Mouse (Mus musculus) layer of hippocampus, adult 18-20 months (tissue): ENCODE results near the gene Epha8. TPM values are rescaled to one million over a fixed set of nuclear protein-coding genes. Genes with fewer than 3 reads are reported as not detected.

Source experiments
- DNase-seq, 2 experiments: peaks; one replicate each; pipeline ENCODE4 v3.0.0; 2022; ENCODE audit warnings: low spot score in 2 of 2
- total RNA-seq, 2 experiments: library from RNA; stranded (reverse); gene quantifications; 2 replicates each; pipeline ENCODE4 v1.2.3; 2021

Gene Epha8
- total RNA-seq, 2 experiments from 2014 or later: 1.2 to 1.9 TPM

- DNase-seq: no peak
Observed at GRCm38 (mm10) chr4:136960068-136960467, 3.5 kb upstream of the Epha8 start.

GRCm38 (mm10) chr4:136954562-136954961, 2.1 kb downstream of the Epha8 start:
- no peak for DNase-seq

GRCm38 (mm10) chr4:136949266-136949989, 7.2 kb downstream of the Epha8 start:
- DNase-seq: no peak

- DNase-seq: no peak
Observed at GRCm38 (mm10) chr4:136945397-136945796, 11.2 kb downstream of the Epha8 start.

GRCm38 (mm10) chr4:136944558-136945350, 11.9 kb downstream of the Epha8 start:
- no peak for DNase-seq

- DNase-seq: no peak
Observed at GRCm38 (mm10) chr4:136943175-136943574, 13.4 kb downstream of the Epha8 start.

- DNase-seq: no peak
Observed at GRCm38 (mm10) chr4:136942761-136943160, 13.9 kb downstream of the Epha8 start.

- DNase-seq: no peak
Observed at GRCm38 (mm10) chr4:136937935-136938334, 18.7 kb downstream of the Epha8 start.

GRCm38 (mm10) chr4:136937344-136937743, 19.3 kb downstream of the Epha8 start:
- DNase-seq: no peak

- DNase-seq: no peak
Observed at GRCm38 (mm10) chr4:136934746-136935613, 21.6 kb downstream of the Epha8 start.

- DNase-seq: no peak
Observed at GRCm38 (mm10) chr4:136930474-136930873, 26.1 kb downstream of the Epha8 start.

- DNase-seq: peak in 1 of 2 experiments; percentile 28
Observed at GRCm38 (mm10) chr4:136928928-136929327, 27.7 kb downstream of the Epha8 start.

- DNase-seq: peak in 1 of 2 experiments; percentile 47
Observed at GRCm38 (mm10) chr4:136925804-136926203, 30.8 kb downstream of the Epha8 start.

GRCm38 (mm10) chr4:136924529-136924928, 32.1 kb downstream of the Epha8 start:
- DNase-seq: no peak

- peak; percentile 37 to 59 for DNase-seq
Observed at GRCm38 (mm10) chr4:136919526-136919925, 37.1 kb downstream of the Epha8 start.

- no peak for DNase-seq
Observed at GRCm38 (mm10) chr4:136918834-136919233, 37.8 kb downstream of the Epha8 start.

GRCm38 (mm10) chr4:136917165-136917524, 39.5 kb downstream of the Epha8 start:
- DNase-seq: no peak

- DNase-seq: no peak
Observed at GRCm38 (mm10) chr4:136916359-136917164, 40.1 kb downstream of the Epha8 start.

GRCm38 (mm10) chr4:136912841-136913240, 43.8 kb downstream of the Epha8 start:
- no peak for DNase-seq

GRCm38 (mm10) chr4:136911804-136912203, 44.8 kb downstream of the Epha8 start:
- peak in 1 of 2 experiments; percentile 48 for DNase-seq

- DNase-seq: no peak
Observed at GRCm38 (mm10) chr4:136911211-136911646, 45.4 kb downstream of the Epha8 start.
